Mouse (Mus musculus) heart, adult 8-10 months (tissue): ENCODE data around the gene Ubap2l. TPM values are rescaled to one million over a fixed set of nuclear protein-coding genes. Genes with fewer than 3 reads are reported as not detected.

ENCODE experiments used
- DNase-seq: peaks from one replicate; pipeline ENCODE4 v3.0.0; 2022; ENCODE audit warnings: low spot score
- total RNA-seq, 4 experiments: library from RNA; stranded (reverse); gene quantifications; 2 replicates each; pipeline ENCODE4 v1.2.4; 2022

Ubap2l gene
- total RNA-seq: 100 to 1,000 TPM; 105 to 133 (median 121) TPM

DNA sequence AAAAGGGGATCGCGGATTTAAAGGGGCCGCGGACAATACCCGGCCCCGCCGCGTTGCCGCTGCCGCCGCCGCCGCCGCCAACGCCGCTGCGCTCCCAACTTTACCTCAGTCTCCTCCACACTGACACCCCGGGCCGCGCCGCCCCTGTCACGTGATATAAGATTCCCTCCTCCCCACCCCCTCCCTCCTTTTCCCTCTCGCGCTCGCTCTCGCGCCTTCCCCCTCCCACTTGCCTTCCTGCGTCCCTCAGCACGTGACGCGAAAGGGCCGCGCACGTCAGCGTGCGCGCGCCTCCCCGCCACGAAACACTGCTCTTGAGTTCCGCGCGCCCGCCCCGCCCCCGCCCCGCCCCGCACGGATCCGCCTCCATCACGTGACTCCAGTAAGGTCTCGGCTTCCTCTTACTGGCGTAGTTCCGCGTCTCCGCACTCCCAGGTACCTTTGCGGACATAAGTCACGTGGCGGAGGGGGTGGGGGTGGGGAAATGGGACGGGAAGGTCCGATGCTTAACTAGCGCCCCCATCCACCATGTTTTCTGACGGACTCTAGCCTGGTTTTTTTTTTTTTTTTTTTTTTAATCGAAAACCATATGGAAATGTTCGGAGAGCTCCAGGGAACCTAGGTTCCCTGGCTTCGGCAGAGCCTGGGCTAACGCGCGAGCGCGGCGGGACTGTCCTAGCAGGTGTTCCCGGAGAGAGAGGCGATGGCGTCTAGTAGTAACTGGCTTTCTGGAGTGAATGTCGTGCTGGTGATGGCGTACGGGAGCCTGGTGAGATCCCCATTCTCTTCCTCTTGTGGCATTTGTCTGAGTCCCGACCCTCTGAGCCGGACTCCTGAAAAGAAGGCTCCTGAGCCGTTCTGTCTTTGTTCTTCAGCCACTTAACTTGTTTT, at the start of gene Ubap2l:
TSS of gene Ubap2l (minus strand) at position 278 of the 891 bp plus-strand sequence.
- DNase-seq: peak; percentile 87

DNA sequence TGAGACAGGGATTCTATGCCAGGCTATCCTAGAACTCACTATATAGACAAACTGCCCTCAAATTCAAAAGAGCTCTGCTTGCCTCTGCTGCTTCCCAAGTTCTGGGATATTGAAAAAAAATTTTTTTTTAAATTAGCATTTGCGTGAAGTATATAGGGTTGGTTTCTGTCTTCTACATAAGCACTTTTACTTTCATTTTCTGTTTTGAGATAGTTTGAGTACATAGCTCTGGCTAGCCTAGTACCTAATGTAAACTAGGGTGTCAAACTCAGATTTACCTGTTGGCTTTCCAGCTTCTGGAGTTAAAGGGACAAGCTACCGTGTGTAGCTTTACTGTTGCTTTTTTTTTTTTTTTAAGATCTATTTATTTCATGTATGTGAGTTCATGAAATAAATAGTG, 49.2 kb upstream of the Ubap2l start:
- DNase-seq: no peak

- DNase-seq: no peak
Observed at GRCm38 (mm10) chr3:90101010-90101409, 48.6 kb upstream of the Ubap2l start.

DNA sequence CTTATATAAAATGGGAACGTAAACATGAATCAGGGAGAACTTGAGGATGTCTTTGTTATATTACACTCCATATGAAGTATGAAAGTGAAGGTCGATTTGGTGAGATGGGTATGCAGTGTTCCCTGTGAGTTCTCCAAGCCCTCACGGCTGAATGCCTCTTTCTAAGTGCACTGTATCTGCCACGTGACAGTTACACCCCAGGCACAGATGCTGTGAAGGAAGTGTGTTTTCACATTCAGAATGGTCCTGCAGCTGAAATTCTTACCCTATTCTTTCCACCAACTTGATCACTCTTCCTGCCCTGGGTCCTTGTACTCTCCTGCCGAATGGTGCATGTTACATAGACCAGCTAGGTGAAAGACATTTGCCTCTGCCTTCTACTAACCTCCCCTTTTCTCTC, 45.5 kb upstream of the Ubap2l start:
- no peak for DNase-seq

DNA sequence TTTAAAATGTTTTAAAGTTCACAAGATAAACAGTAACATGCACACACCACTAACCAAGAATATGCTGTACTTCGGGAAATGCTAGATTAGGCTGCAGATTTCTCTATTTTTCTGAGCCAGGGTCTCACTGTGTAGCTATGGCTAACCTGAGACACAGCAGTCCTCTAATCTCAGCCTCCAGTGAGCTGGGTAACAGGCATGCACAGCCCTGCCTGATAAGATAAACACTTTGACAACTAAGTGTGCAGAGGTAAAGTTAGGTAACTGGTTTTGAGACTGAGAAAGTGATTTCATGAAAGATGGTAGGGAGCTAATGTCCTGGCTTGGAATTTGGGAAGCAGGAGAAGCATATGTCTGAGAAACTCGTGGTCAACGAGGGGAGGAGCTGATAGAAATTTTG, 42.0 kb upstream of the Ubap2l start:
- no peak for DNase-seq

- no peak for DNase-seq
Observed at GRCm38 (mm10) chr3:90090892-90091291, 38.5 kb upstream of the Ubap2l start.

- DNase-seq: no peak
Observed at GRCm38 (mm10) chr3:90088617-90089016, 36.2 kb upstream of the Ubap2l start.

DNA sequence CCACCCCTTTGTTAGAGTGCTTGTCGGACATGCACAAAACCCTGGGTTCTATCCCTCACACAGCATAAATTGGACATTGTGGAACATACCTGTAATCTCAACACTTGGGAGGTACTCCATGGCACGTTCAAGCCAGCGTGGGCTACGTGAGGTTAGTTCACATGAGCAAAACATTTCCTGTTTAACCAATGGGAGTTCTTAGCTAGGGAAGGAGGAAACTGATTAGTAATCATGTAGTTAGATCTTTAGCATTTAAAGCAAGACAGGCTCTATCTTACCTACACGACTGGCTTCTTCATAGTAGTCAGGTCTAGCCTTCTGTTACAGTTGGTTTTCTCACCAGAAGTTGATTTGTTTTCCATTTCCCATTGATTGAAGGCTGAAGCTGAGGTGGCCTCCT, 33.6 kb upstream of the Ubap2l start:
- no peak for DNase-seq

DNA sequence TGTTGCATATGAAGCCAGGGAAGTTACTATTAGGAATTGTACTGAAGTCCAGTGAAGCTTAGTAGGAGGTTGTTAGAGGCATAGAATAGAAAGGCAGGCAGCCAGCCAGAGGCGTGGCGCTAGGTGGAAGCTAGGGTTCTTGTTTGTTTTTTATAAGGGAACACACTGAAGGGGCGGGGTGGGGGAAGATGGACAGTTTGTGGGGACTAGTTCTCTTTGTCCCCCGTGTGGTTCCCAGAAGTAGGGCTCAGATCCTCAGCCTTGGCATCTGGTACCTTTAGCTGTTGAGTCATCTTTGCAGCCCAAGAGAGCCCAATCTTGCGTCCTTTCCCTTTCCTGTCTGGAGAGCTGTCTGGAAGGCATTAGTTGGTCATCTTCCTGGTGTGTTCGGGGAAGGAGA, 32.9 kb upstream of the Ubap2l start:
- DNase-seq: peak; percentile 26

DNA sequence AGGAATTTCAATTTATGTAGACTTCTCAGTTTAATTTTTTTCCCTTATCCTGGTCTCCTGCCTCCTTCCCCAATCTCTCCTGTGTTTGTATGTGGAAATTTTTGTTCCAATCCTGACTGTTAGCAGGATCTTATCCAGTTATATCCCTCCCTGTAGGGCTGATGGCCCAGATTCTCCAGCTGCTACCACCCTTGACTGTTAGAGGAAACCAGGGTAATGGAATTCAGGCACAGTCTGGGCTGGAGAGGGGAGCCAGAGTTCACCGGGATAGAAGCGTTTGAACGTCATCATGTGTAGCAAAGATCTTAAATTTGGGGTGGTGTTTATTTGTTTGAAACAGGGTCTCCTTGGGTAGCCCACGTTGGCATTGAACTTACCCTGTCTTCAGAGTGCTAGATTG, 32.4 kb upstream of the Ubap2l start:
- DNase-seq: peak; percentile 30

GRCm38 (mm10) chr3:90083698-90084324, 31.4 kb upstream of the Ubap2l start:
- no peak for DNase-seq

- no peak for DNase-seq
Observed at GRCm38 (mm10) chr3:90083034-90083433, 30.6 kb upstream of the Ubap2l start.

DNA sequence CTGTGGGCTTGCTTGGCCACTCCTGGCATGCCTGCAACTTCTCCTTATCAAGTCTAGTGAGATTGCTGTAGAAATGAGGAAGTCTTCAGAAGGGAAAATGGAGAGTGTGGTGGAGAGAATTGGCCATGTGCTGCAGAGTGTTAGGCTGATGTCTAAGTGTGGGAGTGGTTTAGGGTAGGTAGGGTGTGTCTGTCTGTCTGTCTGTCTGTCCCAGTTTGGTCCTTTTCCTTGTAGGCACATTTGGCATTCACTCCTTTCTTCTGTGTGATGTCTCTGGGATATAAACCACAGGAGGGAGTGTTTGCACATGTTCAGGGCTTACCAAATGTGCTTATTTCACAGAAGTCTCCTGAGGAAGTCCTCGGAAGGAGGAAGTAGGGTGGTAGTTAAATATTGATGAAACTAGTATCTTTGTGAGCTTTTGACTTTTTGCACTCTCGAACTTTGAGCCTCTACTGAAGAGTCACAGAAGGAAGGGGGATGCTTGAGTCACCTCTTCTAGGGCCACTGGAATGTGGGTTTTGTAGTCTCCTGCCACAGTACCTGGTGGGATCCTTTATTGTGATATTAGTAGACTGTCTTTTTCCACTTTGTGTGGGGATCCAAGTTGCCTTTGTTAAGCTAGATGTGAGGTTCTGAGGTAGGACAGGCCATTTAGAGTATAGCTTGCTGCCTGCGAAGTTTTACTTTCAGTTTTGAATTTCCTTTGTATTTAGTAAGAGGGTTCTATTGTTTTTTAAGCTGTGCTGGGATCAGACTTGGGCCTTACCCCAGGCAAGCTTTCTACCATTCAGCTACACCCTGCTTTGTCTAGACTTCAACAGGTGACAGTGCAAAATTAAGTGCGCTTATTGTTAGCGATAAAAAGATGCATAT, 29.2 kb upstream of the Ubap2l start:
- DNase-seq: peak; percentile 31

DNA sequence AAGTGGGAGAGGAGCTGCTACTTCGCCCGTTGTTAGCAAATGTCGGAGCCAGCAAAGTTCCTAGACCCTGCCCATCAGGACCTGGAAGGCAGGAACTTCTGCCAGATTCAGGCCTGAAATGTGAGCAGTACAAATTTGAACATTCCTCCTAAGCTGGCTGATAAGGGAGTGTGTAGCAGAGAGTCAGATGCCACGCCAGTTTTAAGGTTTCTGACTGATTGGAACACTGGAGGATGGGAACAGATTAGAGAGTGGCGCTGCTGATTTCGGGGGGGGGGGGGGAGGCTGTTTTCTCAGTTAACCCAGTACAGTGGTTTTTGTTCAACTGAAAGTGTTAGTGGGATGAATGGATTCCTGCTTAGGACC, 28.1 kb upstream of the Ubap2l start:
- DNase-seq: no peak

- DNase-seq: peak; percentile 69
Observed at GRCm38 (mm10) chr3:90079763-90080497, 27.5 kb upstream of the Ubap2l start.

- peak; percentile 95 for DNase-seq
Observed at GRCm38 (mm10) chr3:90079133-90079762, 26.8 kb upstream of the Ubap2l start.

DNA sequence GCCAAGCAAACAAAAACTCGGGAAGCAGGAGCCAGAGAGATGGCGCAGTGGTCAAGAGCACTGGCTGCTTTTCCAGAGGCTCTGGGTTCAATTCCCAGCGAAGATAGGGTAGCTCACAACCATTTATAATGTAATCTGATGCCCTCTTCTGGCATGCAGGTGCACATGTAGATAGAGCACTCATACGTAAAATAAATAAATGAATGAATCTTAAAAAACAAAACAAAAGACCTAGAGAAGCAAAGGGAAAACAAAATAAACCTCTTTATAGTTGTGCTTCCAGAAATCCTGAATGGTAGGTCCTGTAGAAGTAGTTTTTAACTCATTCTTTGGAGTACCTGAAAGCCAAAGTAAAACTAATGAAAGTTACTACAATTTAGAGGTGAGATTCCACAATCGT, 25.8 kb upstream of the Ubap2l start:
- no peak for DNase-seq

- DNase-seq: peak; percentile 85
Observed at GRCm38 (mm10) chr3:90076921-90077716, 24.7 kb upstream of the Ubap2l start.

GRCm38 (mm10) chr3:90072294-90072693, 19.9 kb upstream of the Ubap2l start, which contains the start of gene Tpm3:
Gene Tpm3 (plus strand): TSS chr3:90072649.
- DNase-seq: no peak

GRCm38 (mm10) chr3:90069688-90070087, 17.3 kb upstream of the Ubap2l start:
- no peak for DNase-seq
